Mouse (Mus musculus) forebrain, embryonic 13.5 days (tissue): ENCODE measurements around the gene Hsd17b10. TPM values are rescaled to one million over a fixed set of nuclear protein-coding genes. Genes with fewer than 3 reads are reported as not detected.

Experiments used
- ATAC-seq: fragments of 200-750 bp; cut with Nextera tagmentation; 2 replicates; pipeline ENCODE4 v1.8.0; 2017
- H3K27ac ChIP-seq: fragments of 300-500 bp; sonication (generic); 2 replicates; pipeline ENCODE4 v1.5.1; 2015; ENCODE audit warnings: inconsistent platforms, mild to moderate bottlenecking, moderate library complexity
- H3K27me3 ChIP-seq: fragments of 300-500 bp; sonication (generic); 2 replicates; pipeline ENCODE4 v1.6.1; 2015; ENCODE audit warnings: mild to moderate bottlenecking, inconsistent platforms
- H3K36me3 ChIP-seq: fragments of 300-500 bp; sonication (generic); 2 replicates; pipeline ENCODE4 v1.6.1; 2015; ENCODE audit warnings: mild to moderate bottlenecking, inconsistent platforms; ENCODE audit not compliant: poor library complexity, severe bottlenecking
- H3K4me1 ChIP-seq: fragments of 300-500 bp; sonication (generic); 2 replicates; pipeline ENCODE4 v1.6.1; 2015; ENCODE audit warnings: inconsistent platforms
- H3K4me2 ChIP-seq: fragments of 300-500 bp; sonication (generic); 2 replicates; pipeline ENCODE4 v1.6.1; 2015; ENCODE audit warnings: inconsistent platforms, mild to moderate bottlenecking, moderate library complexity
- H3K4me3 ChIP-seq: fragments of 300-500 bp; sonication (generic); 2 replicates; pipeline ENCODE4 v1.5.1; 2015; ENCODE audit warnings: mild to moderate bottlenecking, inconsistent platforms
- H3K9ac ChIP-seq: fragments of 300-500 bp; sonication (generic); 2 replicates; pipeline ENCODE4 v1.6.1; 2015; ENCODE audit warnings: mild to moderate bottlenecking, inconsistent platforms
- H3K9me3 ChIP-seq: fragments of 300-500 bp; sonication (generic); replicated peaks from 2 replicates; pipeline ENCODE4 v1.6.1; 2016; ENCODE audit warnings: inconsistent platforms
- WGBS: fragments of 180-500 bp; shearing (Covaris S2); methylation state at CpG from one replicate; pipeline ENCODE4 v1.1.7; 2015; 5-methylcytosine and 5-hydroxymethylcytosine counted together
- polyA plus RNA-seq: library from polyadenylated mRNA; unstranded; fragments of >200 nt; fragmentation: Nextera tagmentation; extraction: Ambion mirVana; gene quantifications from 2 replicates; pipeline ENCODE4 v1.2.1, GENCODE M21; 2015

The Hsd17b10 gene
- polyA plus RNA-seq, 1 experiment from 2014 or later = 151 TPM

DNA sequence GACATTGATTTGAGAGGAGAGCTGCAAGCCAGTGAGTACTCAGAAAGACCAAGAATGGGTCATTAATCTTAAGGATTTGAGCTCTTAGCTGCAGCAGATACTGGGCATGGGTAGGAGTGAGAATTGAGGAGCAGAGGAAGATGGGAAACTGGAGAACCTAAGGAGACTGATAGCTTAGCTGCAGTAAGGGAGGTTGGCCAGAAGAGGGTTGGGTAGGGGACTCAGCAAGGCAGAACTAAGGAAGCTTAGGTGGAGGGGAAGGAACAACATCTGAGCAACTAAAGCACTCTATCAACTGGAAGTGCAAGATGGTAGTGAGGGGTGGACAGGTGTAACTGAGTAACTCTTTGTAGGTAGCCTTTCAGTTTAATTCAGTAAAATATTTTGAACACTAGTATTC is 45.6 kb downstream of the Hsd17b10 start:
- peaks cover 20% of the 10 kb centered on the region; the same call in 1 of the 2 replicates for H3K27me3 ChIP-seq
- no peak overlapping the region for H3K27ac ChIP-seq
- no peaks in the 10 kb centered on the region for H3K9me3 ChIP-seq
- no peak for ATAC-seq
- H3K9ac ChIP-seq = no peak overlapping the region
- no peaks in the 10 kb centered on the region for H3K4me1 ChIP-seq
- H3K4me2 ChIP-seq = no peak overlapping the region
- peaks cover 30% of the 10 kb centered on the region for H3K36me3 ChIP-seq
- H3K4me3 ChIP-seq = no peak overlapping the region

DNA sequence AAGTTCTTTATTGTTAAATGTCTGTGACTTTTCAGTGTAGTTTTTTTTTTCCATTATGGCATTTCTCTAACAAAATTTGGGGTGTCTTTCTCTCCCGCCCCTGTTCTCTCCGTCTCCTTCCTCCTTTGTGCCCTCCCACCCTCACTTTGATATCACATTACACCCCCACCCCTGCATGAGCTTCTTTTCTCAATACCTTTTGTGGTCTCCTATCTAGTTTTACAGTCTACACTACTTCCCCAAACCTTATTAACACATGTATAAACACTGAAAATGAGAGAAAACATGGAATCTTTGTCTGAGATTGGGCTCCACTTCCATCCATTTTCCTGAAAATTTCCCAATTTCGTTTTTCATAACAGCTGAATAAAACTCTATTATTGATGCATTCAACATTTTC is 50.9 kb downstream of the Hsd17b10 start:
- no peaks in the 10 kb centered on the region for H3K9me3 ChIP-seq
- H3K9ac ChIP-seq = no peak overlapping the region
- peaks cover 25% of the 10 kb centered on the region for H3K27me3 ChIP-seq
- no peak for ATAC-seq
- WGBS = 84% methylated on average over 3 of the region's 3 CpGs
- H3K27ac ChIP-seq = no peak overlapping the region
- no peak overlapping the region for H3K4me2 ChIP-seq
- no peaks in the 10 kb centered on the region for H3K4me1 ChIP-seq
- no peak overlapping the region for H3K4me3 ChIP-seq
- peaks cover 20% of the 10 kb centered on the region; the same call in 1 of the 2 replicates for H3K36me3 ChIP-seq

Other genes starting within 250 kb of the Hsd17b10 start
- 63.5 and 69.0 TPM in 2 replicates for gene Huwe1, start 201.0 kb upstream of the Hsd17b10 start, polyA plus RNA-seq
- 3.2 and 4.6 TPM in 2 replicates for gene Ribc1, start 14.4 kb downstream of the Hsd17b10 start, polyA plus RNA-seq
- 119 and 122 TPM in 2 replicates for gene Smc1a, start 14.6 kb downstream of the Hsd17b10 start, polyA plus RNA-seq
- 3.5 and 4.0 TPM in 2 replicates for gene Iqsec2, start 142.4 kb downstream of the Hsd17b10 start, polyA plus RNA-seq
- 36.1 and 39.6 TPM in 2 replicates for gene Kdm5c, start 231.2 kb downstream of the Hsd17b10 start, polyA plus RNA-seq